Mouse (Mus musculus) MEL (cell line): Measurements from ENCODE around the gene Psmb10. TPM values are rescaled to one million over a fixed set of nuclear protein-coding genes. Genes with fewer than 3 reads are reported as not detected.
A peak's percentile ranks its signal among the peaks of the same experiment; 100 is the strongest.

Experiments used
- DNase-seq: peaks from one replicate; pipeline ENCODE4 v3.0.0; 2011; ENCODE audit warnings: low read depth, low spot score
- H3K27ac ChIP-seq: 2 replicates; pipeline ENCODE4 v1.5.1; 2012; ENCODE audit warnings: low read depth, mild to moderate bottlenecking, control low read depth, low read length, moderate library complexity; ENCODE audit not compliant: control insufficient read depth
- H3K27me3 ChIP-seq, 2 experiments: fragments of 150-350 bp in 1 of 2; sonication (generic) in 1 of 2; 2 replicates each; pipeline ENCODE4 v1.6.1; 2012; ENCODE audit warnings: low read length in 2 of 2, mild to moderate bottlenecking in 2 of 2, improper control_type of control experiment in 1 of 2, moderate library complexity in 1 of 2; ENCODE audit not compliant: insufficient read depth in 2 of 2, control insufficient read depth in 1 of 2
- H3K36me3 ChIP-seq, 2 experiments: 2 replicates each; pipeline ENCODE4 v1.6.1; 2012 to 2014; ENCODE audit warnings: low read length in 2 of 2, improper control_type of control experiment in 1 of 2, inconsistent platforms in 1 of 2, mild to moderate bottlenecking in 1 of 2; ENCODE audit not compliant: insufficient read depth in 2 of 2, control insufficient read depth in 1 of 2
- H3K4me1 ChIP-seq, 2 experiments: fragments of 150-350 bp in 1 of 2; sonication (generic) in 1 of 2; 2 replicates each; pipeline ENCODE4 v1.6.1; 2012; ENCODE audit warnings: low read length in 2 of 2, improper control_type of control experiment in 1 of 2, mild to moderate bottlenecking in 1 of 2; ENCODE audit not compliant: insufficient read depth in 2 of 2, control insufficient read depth in 1 of 2
- H3K4me3 ChIP-seq, 2 experiments: fragments of 150-350 bp in 1 of 2; sonication (generic) in 1 of 2; 2 replicates each; pipeline ENCODE4 v1.5.1; 2012; ENCODE audit warnings: low read depth in 2 of 2, low read length in 2 of 2, mild to moderate bottlenecking in 2 of 2, moderate library complexity in 2 of 2, control low read depth in 1 of 2, improper control_type of control experiment in 1 of 2; ENCODE audit not compliant: control insufficient read depth in 1 of 2, insufficient read depth in 1 of 2
- H3K79me2 ChIP-seq: 2 replicates; pipeline ENCODE4 v1.6.1; 2012; ENCODE audit warnings: mild to moderate bottlenecking, low read length, moderate library complexity; ENCODE audit not compliant: control insufficient read depth, poor library complexity, insufficient read depth
- H3K9ac ChIP-seq: 2 replicates; pipeline ENCODE4 v1.6.1; 2012; ENCODE audit warnings: low read depth, mild to moderate bottlenecking, control low read depth, low read length, moderate library complexity; ENCODE audit not compliant: control insufficient read depth, poor library complexity, severe bottlenecking
- H3K9me3 ChIP-seq: fragments of 150-350 bp; sonication (generic); replicated peaks from 2 replicates; pipeline ENCODE4 v1.6.1; 2012; ENCODE audit warnings: mild to moderate bottlenecking, low read length, improper control_type of control experiment, moderate library complexity; ENCODE audit not compliant: insufficient read depth
- BHLHE40 ChIP-seq: IDR thresholded peaks from 2 replicates; pipeline ENCODE4 v1.6.1; 2012; ENCODE audit warnings: low read depth, mild to moderate bottlenecking, inconsistent platforms, low read length, improper control_type of control experiment, borderline replicate concordance
- CTCF ChIP-seq, 3 experiments: IDR thresholded peaks in 2 of 3; conservative IDR thresholded peaks in 1 of 3; 2 replicates each; pipeline ENCODE4 v1.5.1; 2011 to 2012; ENCODE audit warnings: low read length in 3 of 3, low read depth in 2 of 3, mild to moderate bottlenecking in 2 of 3, improper control_type of control experiment in 1 of 3, inconsistent platforms in 1 of 3, mixed read lengths in 1 of 3, moderate library complexity in 1 of 3; ENCODE audit not compliant: control insufficient read depth in 1 of 3, insufficient read depth in 1 of 3, poor library complexity in 1 of 3, severe bottlenecking in 1 of 3
- E2F4 ChIP-seq: IDR thresholded peaks from 2 replicates; pipeline ENCODE4 v1.6.1; 2011; ENCODE audit warnings: low read depth, low read length, improper control_type of control experiment, borderline replicate concordance
- EP300 ChIP-seq, 2 experiments: IDR thresholded peaks; 2 replicates each; pipeline ENCODE4 v1.6.1; 2011; ENCODE audit warnings: improper control_type of control experiment in 2 of 2, low read length in 2 of 2, low read depth in 1 of 2, mild to moderate bottlenecking in 1 of 2
- ETS1 ChIP-seq: IDR thresholded peaks from 2 replicates; pipeline ENCODE4 v1.6.1; 2012; ENCODE audit warnings: low read depth, mild to moderate bottlenecking, inconsistent platforms, low read length, improper control_type of control experiment, moderate library complexity
- GABPA ChIP-seq: IDR thresholded peaks from 2 replicates; pipeline ENCODE4 v1.6.1; 2012; ENCODE audit warnings: low read depth, mild to moderate bottlenecking, inconsistent platforms, low read length, improper control_type of control experiment, moderate library complexity
- GATA1 ChIP-seq: IDR thresholded peaks from 2 replicates; pipeline ENCODE4 v1.6.1; 2011; ENCODE audit warnings: low read depth, low read length, improper control_type of control experiment
- HCFC1 ChIP-seq: IDR thresholded peaks from 2 replicates; pipeline ENCODE4 v1.6.1; 2012; ENCODE audit warnings: low read depth, mild to moderate bottlenecking, inconsistent platforms, low read length, improper control_type of control experiment, moderate library complexity
- JUND ChIP-seq: IDR thresholded peaks from 2 replicates; pipeline ENCODE4 v1.6.1; 2011; ENCODE audit warnings: low read depth, mild to moderate bottlenecking, improper control_type of control experiment, low read length
- KAT2A ChIP-seq: conservative IDR thresholded peaks from 2 replicates; pipeline ENCODE4 v1.6.1; 2012; ENCODE audit warnings: low read depth, low read length, improper control_type of control experiment, inconsistent platforms
- MAFK ChIP-seq: IDR thresholded peaks from 2 replicates; pipeline ENCODE4 v1.6.1; 2011; ENCODE audit warnings: low read depth, mild to moderate bottlenecking, low read length, improper control_type of control experiment, borderline replicate concordance
- MAX ChIP-seq: IDR thresholded peaks from 2 replicates; pipeline ENCODE4 v1.6.1; 2011; ENCODE audit warnings: low read length, improper control_type of control experiment
- MAZ ChIP-seq: IDR thresholded peaks from 2 replicates; pipeline ENCODE4 v1.6.1; 2012; ENCODE audit warnings: low read depth, mild to moderate bottlenecking, inconsistent platforms, low read length, improper control_type of control experiment
- MEF2A ChIP-seq: IDR thresholded peaks from 2 replicates; pipeline ENCODE4 v1.6.1; 2014; ENCODE audit warnings: low read depth, mild to moderate bottlenecking, inconsistent platforms, low read length, improper control_type of control experiment; ENCODE audit not compliant: poor library complexity, insufficient replicate concordance, severe bottlenecking; ENCODE audit errors: extremely low read depth
- MXI1 ChIP-seq: IDR thresholded peaks from 2 replicates; pipeline ENCODE4 v1.6.1; 2011; ENCODE audit warnings: mild to moderate bottlenecking, low read depth, low read length, improper control_type of control experiment
- MYB ChIP-seq: IDR thresholded peaks from 2 replicates; pipeline ENCODE4 v1.6.1; 2011; ENCODE audit warnings: mild to moderate bottlenecking, low read depth, low read length, improper control_type of control experiment
- MYC ChIP-seq: IDR thresholded peaks from 2 replicates; pipeline ENCODE4 v1.6.1; 2011; ENCODE audit warnings: low read depth, mild to moderate bottlenecking, low read length, improper control_type of control experiment, moderate library complexity
- NELFE ChIP-seq: IDR thresholded peaks from 2 replicates; pipeline ENCODE4 v1.6.1; 2011; ENCODE audit warnings: low read depth, low read length, improper control_type of control experiment
- NRF1 ChIP-seq: IDR thresholded peaks from 2 replicates; pipeline ENCODE4 v1.6.1; 2014; ENCODE audit warnings: low read depth, mild to moderate bottlenecking, inconsistent platforms, low read length, improper control_type of control experiment, moderate library complexity; ENCODE audit not compliant: poor library complexity, insufficient read depth, severe bottlenecking
- POLR2A ChIP-seq, 2 experiments: IDR thresholded peaks; 2 replicates each; pipeline ENCODE4 v1.6.1; 2011 to 2012; ENCODE audit warnings: low read length in 2 of 2, mild to moderate bottlenecking in 2 of 2, control low read depth in 1 of 2, improper control_type of control experiment in 1 of 2, low read depth in 1 of 2, moderate library complexity in 1 of 2; ENCODE audit not compliant: control insufficient read depth in 1 of 2, insufficient read depth in 1 of 2, poor library complexity in 1 of 2
- POLR2AphosphoS2 ChIP-seq: IDR thresholded peaks from 2 replicates; pipeline ENCODE4 v1.6.1; 2011; ENCODE audit warnings: low read length, improper control_type of control experiment
- POLR2AphosphoS5 ChIP-seq: IDR thresholded peaks from 2 replicates; pipeline ENCODE4 v1.6.1; 2012; ENCODE audit warnings: low read depth, borderline replicate concordance, mild to moderate bottlenecking, inconsistent platforms, low read length, moderate library complexity, mixed read lengths
- RAD21 ChIP-seq: IDR thresholded peaks from 2 replicates; pipeline ENCODE4 v1.6.1; 2011; ENCODE audit warnings: mild to moderate bottlenecking, low read depth, low read length, improper control_type of control experiment
- SIN3A ChIP-seq: IDR thresholded peaks from 2 replicates; pipeline ENCODE4 v1.6.1; 2012; ENCODE audit warnings: low read length, improper control_type of control experiment, inconsistent platforms
- SMC3 ChIP-seq: IDR thresholded peaks from 2 replicates; pipeline ENCODE4 v1.6.1; 2011; ENCODE audit warnings: low read depth, low read length, improper control_type of control experiment
- TAL1 ChIP-seq: IDR thresholded peaks from 2 replicates; pipeline ENCODE4 v1.6.1; 2012; ENCODE audit warnings: mild to moderate bottlenecking, inconsistent platforms, low read length, moderate library complexity, mixed read lengths
- TBP ChIP-seq: IDR thresholded peaks from 2 replicates; pipeline ENCODE4 v1.8.0; 2011; ENCODE audit warnings: low read depth, low read length, improper control_type of control experiment
- TCF12 ChIP-seq: IDR thresholded peaks from 2 replicates; pipeline ENCODE4 v1.6.1; 2014; ENCODE audit warnings: low read depth, mild to moderate bottlenecking, inconsistent platforms, low read length, improper control_type of control experiment, moderate library complexity
- UBTF ChIP-seq: IDR thresholded peaks from 2 replicates; pipeline ENCODE4 v1.6.1; 2012; ENCODE audit warnings: low read depth, mild to moderate bottlenecking, inconsistent platforms, low read length, improper control_type of control experiment, moderate library complexity, borderline replicate concordance; ENCODE audit not compliant: insufficient read depth
- USF1 ChIP-seq: IDR thresholded peaks from 2 replicates; pipeline ENCODE4 v1.6.1; 2014; ENCODE audit warnings: low read depth, mild to moderate bottlenecking, inconsistent platforms, low read length, improper control_type of control experiment, moderate library complexity
- ZC3H11A ChIP-seq: IDR thresholded peaks from 2 replicates; pipeline ENCODE4 v1.6.1; 2012; ENCODE audit warnings: low read depth, mild to moderate bottlenecking, inconsistent platforms, low read length, improper control_type of control experiment
- ZKSCAN1 ChIP-seq: IDR thresholded peaks from 2 replicates; pipeline ENCODE4 v1.6.1; 2012; ENCODE audit warnings: low read depth, mild to moderate bottlenecking, inconsistent platforms, low read length, improper control_type of control experiment, moderate library complexity
- ZMIZ1 ChIP-seq: IDR thresholded peaks from 2 replicates; pipeline ENCODE4 v1.6.1; 2012; ENCODE audit warnings: low read depth, mild to moderate bottlenecking, inconsistent platforms, low read length, improper control_type of control experiment, moderate library complexity
- polyA plus RNA-seq, 2 experiments: library from polyadenylated mRNA; stranded (reverse) in 1 of 2; unstranded in 1 of 2; fragments of >175 nt in 1 of 2; fragments of >200 nt in 1 of 2; gene quantifications; 2 replicates each; pipeline versions ENCODE4 v1.2.1 to v1.2.4; 2012; ENCODE audit warnings: low replicate concordance in 2 of 2, low read depth in 1 of 2; ENCODE audit not compliant: insufficient read length in 2 of 2, insufficient read depth in 1 of 2, missing spikeins in 1 of 2
- total RNA-seq: library from RNA; depleted of rRNA; stranded (reverse); fragments of 300-350 nt; gene quantifications from 2 replicates; pipeline ENCODE4 v1.2.3, GENCODE M21; 2012

Gene Psmb10
- total and polyA plus RNA-seq, 3 experiments = 193 to 275 TPM; not detected in 1

GRCm38 (mm10) chr8:105935105-105935504 lies 3.1 kb downstream of the Psmb10 start:
- Histone ChIP-seq H3K79me2 (peaks cover 10% of the 10 kb centered on the region), H3K27ac (peak overlapping the region; percentile 90)
- TF ChIP-seq MXI1 (peak; percentile 96), MAZ (no peak), POLR2AphosphoS5 (no peak), GABPA (no peak), USF1 (no peak), POLR2AphosphoS2 (peak; percentile 60; the same call in 1 of the 2 replicates), ZC3H11A (no peak), TAL1 (peak; percentile 80), CTCF (IDR thresholded peaks at IDR 0.05 in 2 of 3, conservative IDR thresholded peaks at IDR 0.05 in 1 of 3; ENCODE audit: control insufficient read depth in 1 of 3, insufficient read depth in 1 of 3, low read depth in 2 of 3, low read length in 3 of 3, poor library complexity in 1 of 3, severe bottlenecking in 1 of 3) (no peak), RAD21 (no peak), HCFC1 (no peak), MEF2A (no peak), GATA1 (peak; percentile 82), MAFK (no peak; the same call in 1 of the 2 replicates), BHLHE40 (no peak), UBTF (no peak), SMC3 (0 out of 2 replicates have a peak, but pooled peaks have one; percentile 4), MYC (peak; percentile 96), ETS1 (peak; percentile 67), NRF1 (no peak), ZKSCAN1 (no peak), ZMIZ1 (no peak), TBP (no peak; the same call in 1 of the 2 replicates), TCF12 (peak; percentile 62), NELFE (0 out of 2 replicates have a peak, but pooled peaks have one; percentile 32), SIN3A (peak; percentile 69), MYB (no peak), E2F4 (no peak), POLR2A (IDR thresholded peaks at IDR 0.05; ENCODE audit: control insufficient read depth in 1 of 2, insufficient read depth in 1 of 2, low read depth in 1 of 2, low read length in 2 of 2, poor library complexity in 1 of 2) (peak in 1 of 2 experiments; percentile 65; a peak in 1 of 4 replicates), JUND (no peak), MAX (peak; percentile 89), EP300 (IDR thresholded peaks at IDR 0.05; ENCODE audit: low read depth in 1 of 2, low read length in 2 of 2) (peak; percentile 79 to 81), KAT2A (no peak)
- TF ChIP-seq, all 39 proteins: peak for 13
- Histone ChIP-seq H3K27me3 (no peaks in the 10 kb centered on the region), H3K9ac (peak overlapping the region; percentile 80), H3K9me3 (no peaks in the 10 kb centered on the region), H3K4me1 (peaks cover 4 to 14% of the 10 kb centered on the region in 2 experiments; a peak in 3 of 4 replicates), H3K4me3 (peak overlapping the region in 1 of 2 experiments; percentile 67; a peak in 3 of 4 replicates), H3K36me3 (peaks cover 0 to 13% of the 10 kb centered on the region in 2 experiments; a peak in 2 of 4 replicates)
- peak; percentile 86 for DNase-seq
